Mouse (Mus musculus): ENCODE measurements around the gene Rack1. TPM values are rescaled to one million over a fixed set of nuclear protein-coding genes. Genes with fewer than 3 reads are reported as not detected.

Gene Rack1
- polyA plus RNA-seq, 1 experiment from 2014 or later, result 864 TPM

DNA sequence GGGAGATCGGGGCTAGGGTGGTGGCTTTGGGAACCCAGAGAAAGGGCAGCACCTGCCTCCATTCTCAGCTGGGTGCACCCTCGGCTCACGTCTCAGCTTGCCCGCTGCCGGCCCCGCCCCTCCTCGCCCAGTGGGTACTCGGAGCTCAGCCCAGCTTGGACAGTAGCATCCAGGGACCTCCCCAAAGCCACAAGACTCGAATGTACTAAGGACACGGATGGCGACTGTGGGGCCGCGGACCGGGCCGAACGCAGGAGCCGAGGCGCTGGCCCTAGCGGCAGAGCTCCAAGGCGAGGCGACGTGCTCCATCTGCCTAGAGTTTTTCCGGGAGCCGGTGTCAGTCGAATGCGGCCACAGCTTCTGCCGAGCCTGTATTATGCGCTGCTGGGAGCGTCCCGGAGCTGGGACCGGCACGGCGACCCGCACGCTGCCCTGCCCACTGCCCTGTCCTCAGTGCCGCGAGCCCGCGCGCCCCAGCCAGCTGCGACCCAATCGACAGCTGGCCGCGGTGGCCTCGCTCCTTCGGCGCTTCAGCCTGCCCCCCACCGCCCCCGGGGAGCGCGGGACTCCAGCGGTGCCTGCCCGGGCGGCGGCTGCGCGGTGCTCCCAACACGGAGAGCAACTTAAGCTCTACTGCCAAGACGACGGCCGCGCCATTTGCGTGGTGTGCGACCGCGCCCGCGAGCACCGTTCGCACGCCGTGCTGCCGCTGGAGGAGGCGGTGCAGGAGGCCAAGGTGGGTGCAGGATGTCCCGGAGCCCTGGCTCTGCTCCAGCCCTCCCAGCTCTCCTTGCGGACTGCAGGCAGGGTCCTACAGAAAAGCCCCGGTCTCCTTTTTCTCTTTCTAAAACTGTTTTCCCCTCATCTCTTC lies 37.4 kb downstream of the Rack1 start:
- Histone ChIP-seq H3K4me1 (ENCODE audit: control insufficient read depth, insufficient read depth, low read length) (no peaks in the 10 kb centered on the region), H3K9ac (ENCODE audit: low read length) (peak overlapping the region; percentile 2), H3K4me3 (ENCODE audit: low read depth, low read length) (peak overlapping the region; percentile 91), H3K27me3 (ENCODE audit: control insufficient read depth, insufficient read depth, low read length) (peaks cover 5% of the 10 kb centered on the region), H3K9me3 (ENCODE audit: control insufficient read depth, low read length) (no peaks in the 10 kb centered on the region), H3K36me3 (ENCODE audit: control insufficient read depth, insufficient read depth, low read length) (no peaks in the 10 kb centered on the region), H3K4me2 (ENCODE audit: low read depth, severe bottlenecking) (peak overlapping the region; percentile 95), H3K27ac (replicated peaks; ENCODE audit: low read depth, low read length) (no peak overlapping the region)
- WGBS, result under 1% methylated on average over 73 of the region's 77 CpGs
- ATAC-seq (ENCODE audit: insufficient number of reproducible peaks, low FRiP score, low TSS enrichment, low read depth) (peak; percentile 11; the same call in 1 of the 2 replicates), DNase-seq (ENCODE audit: low spot score) (peak; percentile 65)

- no peaks in the 10 kb centered on the region for H3K9me3 ChIP-seq (ENCODE audit: control insufficient read depth, low read length)
- peak overlapping the region; percentile 2 for H3K9ac ChIP-seq (ENCODE audit: low read length)
- no peak for ATAC-seq (ENCODE audit: insufficient number of reproducible peaks, low FRiP score, low TSS enrichment, low read depth)
- H3K4me3 ChIP-seq (ENCODE audit: low read depth, low read length), result peak overlapping the region; percentile 91
- no peaks in the 10 kb centered on the region for H3K36me3 ChIP-seq (ENCODE audit: control insufficient read depth, insufficient read depth, low read length)
- WGBS, result 4% methylated on average over 16 of the region's 16 CpGs
- no peak for DNase-seq (ENCODE audit: low spot score)
- H3K27ac ChIP-seq (replicated peaks; ENCODE audit: low read depth, low read length), result no peak overlapping the region
- H3K4me2 ChIP-seq (ENCODE audit: low read depth, severe bottlenecking), result peak overlapping the region; percentile 95
- H3K27me3 ChIP-seq (ENCODE audit: control insufficient read depth, insufficient read depth, low read length), result peaks cover 5% of the 10 kb centered on the region
- no peaks in the 10 kb centered on the region for H3K4me1 ChIP-seq (ENCODE audit: control insufficient read depth, insufficient read depth, low read length)
Measured at GRCm38 (mm10) chr11:48838181-48838797, 38.2 kb downstream of the Rack1 start.

DNA sequence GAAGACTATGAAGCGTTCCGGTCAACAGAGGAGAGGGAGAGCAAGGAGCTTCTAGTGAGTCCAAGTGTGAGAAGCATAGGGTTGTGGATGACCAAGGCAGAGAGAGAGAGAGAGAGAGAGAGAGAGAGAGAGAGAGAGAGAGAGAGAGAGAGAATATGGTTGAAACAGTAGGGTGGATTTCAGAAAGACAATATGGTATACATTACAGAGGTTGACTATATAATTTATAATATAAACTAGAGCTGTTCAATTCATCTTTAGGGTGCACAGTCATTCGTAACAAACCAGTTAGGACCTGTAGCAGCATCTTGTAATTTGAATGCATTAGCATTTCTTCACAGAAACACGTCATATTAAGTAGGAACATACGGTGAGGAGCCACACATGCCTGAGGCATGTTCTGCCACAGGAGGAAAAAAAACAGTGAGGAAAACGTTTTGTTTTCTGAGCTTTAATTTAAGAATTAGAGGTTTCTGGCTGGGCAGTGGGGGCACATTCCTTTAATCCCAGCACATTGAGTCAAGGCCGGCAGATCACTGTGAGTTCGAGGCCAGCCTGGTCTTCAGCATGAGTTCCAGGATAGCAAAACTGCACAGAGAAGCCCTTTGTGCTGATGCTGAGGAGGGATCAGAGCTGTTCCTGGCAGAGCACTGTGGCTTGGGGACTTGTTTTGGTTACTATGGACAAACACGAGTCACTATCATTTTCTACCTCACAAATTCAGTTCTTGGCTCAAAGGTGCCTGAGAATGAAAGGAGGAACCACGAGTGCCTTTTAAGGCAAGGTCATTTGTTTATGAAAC lies 38.9 kb downstream of the Rack1 start:
- ATAC-seq (ENCODE audit: insufficient number of reproducible peaks, low FRiP score, low TSS enrichment, low read depth) (no peak), DNase-seq (ENCODE audit: low spot score) (no peak)
- Histone ChIP-seq H3K4me2 (ENCODE audit: low read depth, severe bottlenecking) (peak overlapping the region; percentile 95), H3K4me1 (ENCODE audit: control insufficient read depth, insufficient read depth, low read length) (no peaks in the 10 kb centered on the region), H3K9ac (ENCODE audit: low read length) (no peak overlapping the region), H3K36me3 (ENCODE audit: control insufficient read depth, insufficient read depth, low read length) (no peaks in the 10 kb centered on the region), H3K27me3 (ENCODE audit: control insufficient read depth, insufficient read depth, low read length) (peaks cover 5% of the 10 kb centered on the region), H3K4me3 (ENCODE audit: low read depth, low read length) (no peak overlapping the region), H3K9me3 (ENCODE audit: control insufficient read depth, low read length) (no peaks in the 10 kb centered on the region), H3K27ac (replicated peaks; ENCODE audit: low read depth, low read length) (no peak overlapping the region)
- WGBS, result 71% methylated on average over 10 of the region's 10 CpGs

DNA sequence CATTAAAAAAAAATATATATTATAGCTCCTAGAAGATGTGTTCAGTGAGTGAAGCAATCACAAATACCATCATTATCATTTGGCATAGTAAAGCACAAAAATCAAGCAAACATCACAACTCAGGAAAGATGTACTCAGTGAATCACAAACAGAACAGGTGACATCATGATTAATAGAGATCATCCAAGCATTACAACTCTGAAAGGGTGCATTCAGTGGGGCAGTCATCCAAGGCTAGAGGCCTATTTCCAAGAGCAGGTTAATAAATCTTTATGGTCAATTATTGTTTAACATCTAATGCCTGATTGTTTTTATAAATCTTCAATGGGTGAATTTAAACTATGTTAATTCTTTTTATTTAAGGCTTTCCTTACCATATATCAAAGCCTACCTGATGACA lies 40.7 kb downstream of the Rack1 start:
- H3K4me2 ChIP-seq (ENCODE audit: low read depth, severe bottlenecking), result no peak overlapping the region
- H3K4me1 ChIP-seq (ENCODE audit: control insufficient read depth, insufficient read depth, low read length), result no peaks in the 10 kb centered on the region
- no peak overlapping the region for H3K27ac ChIP-seq (replicated peaks; ENCODE audit: low read depth, low read length)
- no peaks in the 10 kb centered on the region for H3K9me3 ChIP-seq (ENCODE audit: control insufficient read depth, low read length)
- no peaks in the 10 kb centered on the region for H3K36me3 ChIP-seq (ENCODE audit: control insufficient read depth, insufficient read depth, low read length)
- H3K27me3 ChIP-seq (ENCODE audit: control insufficient read depth, insufficient read depth, low read length), result peaks cover 5% of the 10 kb centered on the region
- ATAC-seq (ENCODE audit: insufficient number of reproducible peaks, low FRiP score, low TSS enrichment, low read depth) (no peak), DNase-seq (ENCODE audit: low spot score) (no peak)
- H3K9ac ChIP-seq (ENCODE audit: low read length), result no peak overlapping the region
- no peak overlapping the region for H3K4me3 ChIP-seq (ENCODE audit: low read depth, low read length)

DNA sequence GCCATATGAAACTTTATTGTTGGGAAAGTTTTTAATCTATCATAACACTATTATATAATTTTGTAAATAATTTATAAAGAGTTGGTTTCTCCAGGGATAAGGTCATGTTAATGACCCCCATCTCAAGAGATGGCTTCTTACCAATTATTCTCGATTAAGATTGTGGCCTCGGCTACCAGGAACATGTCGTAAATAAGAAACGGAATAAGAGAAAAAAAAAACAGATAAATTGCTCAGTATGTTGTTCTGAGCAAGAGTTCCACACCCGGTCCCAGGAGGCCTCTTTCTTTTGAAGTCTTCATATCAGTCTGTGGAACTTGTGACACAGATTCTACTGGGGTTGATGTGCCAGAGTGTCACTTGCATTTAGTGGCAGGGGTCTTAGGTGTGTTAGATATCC lies 41.1 kb downstream of the Rack1 start:
- Histone ChIP-seq H3K27me3 (ENCODE audit: control insufficient read depth, insufficient read depth, low read length) (peaks cover 4% of the 10 kb centered on the region), H3K36me3 (ENCODE audit: control insufficient read depth, insufficient read depth, low read length) (no peaks in the 10 kb centered on the region), H3K27ac (replicated peaks; ENCODE audit: low read depth, low read length) (no peak overlapping the region), H3K4me1 (ENCODE audit: control insufficient read depth, insufficient read depth, low read length) (no peaks in the 10 kb centered on the region), H3K4me2 (ENCODE audit: low read depth, severe bottlenecking) (no peak overlapping the region), H3K9ac (ENCODE audit: low read length) (no peak overlapping the region), H3K9me3 (ENCODE audit: control insufficient read depth, low read length) (no peaks in the 10 kb centered on the region), H3K4me3 (ENCODE audit: low read depth, low read length) (no peak overlapping the region)
- 87% methylated on average over 5 of the region's 5 CpGs for WGBS
- ATAC-seq (ENCODE audit: insufficient number of reproducible peaks, low FRiP score, low TSS enrichment, low read depth) (no peak), DNase-seq (ENCODE audit: low spot score) (no peak)

GRCm38 (mm10) chr11:48842378-48842792 lies 42.3 kb downstream of the Rack1 start:
- no peaks in the 10 kb centered on the region for H3K9me3 ChIP-seq (ENCODE audit: control insufficient read depth, low read length)
- H3K27me3 ChIP-seq (ENCODE audit: control insufficient read depth, insufficient read depth, low read length), result no peaks in the 10 kb centered on the region
- 86% methylated on average over 4 of the region's 4 CpGs for WGBS
- no peak overlapping the region for H3K9ac ChIP-seq (ENCODE audit: low read length)
- no peaks in the 10 kb centered on the region for H3K4me1 ChIP-seq (ENCODE audit: control insufficient read depth, insufficient read depth, low read length)
- DNase-seq (ENCODE audit: low spot score) (no peak), ATAC-seq (ENCODE audit: insufficient number of reproducible peaks, low FRiP score, low TSS enrichment, low read depth) (no peak)
- H3K36me3 ChIP-seq (ENCODE audit: control insufficient read depth, insufficient read depth, low read length), result no peaks in the 10 kb centered on the region
- H3K4me3 ChIP-seq (ENCODE audit: low read depth, low read length), result no peak overlapping the region
- no peak overlapping the region for H3K4me2 ChIP-seq (ENCODE audit: low read depth, severe bottlenecking)
- no peak overlapping the region for H3K27ac ChIP-seq (replicated peaks; ENCODE audit: low read depth, low read length)

GRCm38 (mm10) chr11:48843202-48843601 lies 43.1 kb downstream of the Rack1 start:
- Histone ChIP-seq H3K9me3 (ENCODE audit: control insufficient read depth, low read length) (no peaks in the 10 kb centered on the region), H3K27ac (replicated peaks; ENCODE audit: low read depth, low read length) (no peak overlapping the region), H3K9ac (ENCODE audit: low read length) (no peak overlapping the region), H3K36me3 (ENCODE audit: control insufficient read depth, insufficient read depth, low read length) (no peaks in the 10 kb centered on the region), H3K4me2 (ENCODE audit: low read depth, severe bottlenecking) (no peak overlapping the region), H3K4me1 (ENCODE audit: control insufficient read depth, insufficient read depth, low read length) (no peaks in the 10 kb centered on the region), H3K27me3 (ENCODE audit: control insufficient read depth, insufficient read depth, low read length) (no peaks in the 10 kb centered on the region), H3K4me3 (ENCODE audit: low read depth, low read length) (no peak overlapping the region)
- DNase-seq (ENCODE audit: low spot score) (no peak), ATAC-seq (ENCODE audit: insufficient number of reproducible peaks, low FRiP score, low TSS enrichment, low read depth) (no peak)
- 87% methylated on average over 11 of the region's 11 CpGs for WGBS

- H3K4me2 ChIP-seq (ENCODE audit: low read depth, severe bottlenecking), result no peak overlapping the region
- DNase-seq (ENCODE audit: low spot score) (no peak), ATAC-seq (ENCODE audit: insufficient number of reproducible peaks, low FRiP score, low TSS enrichment, low read depth) (no peak)
- H3K9me3 ChIP-seq (ENCODE audit: control insufficient read depth, low read length), result no peaks in the 10 kb centered on the region
- H3K4me3 ChIP-seq (ENCODE audit: low read depth, low read length), result no peak overlapping the region
- no peaks in the 10 kb centered on the region for H3K27me3 ChIP-seq (ENCODE audit: control insufficient read depth, insufficient read depth, low read length)
- no peak overlapping the region for H3K27ac ChIP-seq (replicated peaks; ENCODE audit: low read depth, low read length)
- no peak overlapping the region for H3K9ac ChIP-seq (ENCODE audit: low read length)
- H3K36me3 ChIP-seq (ENCODE audit: control insufficient read depth, insufficient read depth, low read length), result no peaks in the 10 kb centered on the region
- 57% methylated on average over 6 of the region's 6 CpGs for WGBS
- H3K4me1 ChIP-seq (ENCODE audit: control insufficient read depth, insufficient read depth, low read length), result no peaks in the 10 kb centered on the region
Measured at GRCm38 (mm10) chr11:48844309-48844708, 44.2 kb downstream of the Rack1 start.
